Mouse (Mus musculus) ES-E14 (cell line): ENCODE results near the gene Xrcc6.

Experiments
- CHD2 ChIP-seq: IDR thresholded peaks from 2 replicates; pipeline ENCODE4 v1.6.1; 2014; ENCODE audit warnings: mild to moderate bottlenecking, low read depth, low read length, inconsistent platforms
- HCFC1 ChIP-seq: IDR thresholded peaks from 2 replicates; pipeline ENCODE4 v1.6.1; 2012; ENCODE audit warnings: low read length, inconsistent platforms, borderline replicate concordance; ENCODE audit not compliant: insufficient read depth
- MAFK ChIP-seq: IDR thresholded peaks from 2 replicates; pipeline ENCODE4 v1.6.1; 2014; ENCODE audit warnings: mild to moderate bottlenecking, low read depth, low read length, inconsistent platforms; ENCODE audit not compliant: insufficient read depth
- ZC3H11A ChIP-seq: IDR thresholded peaks from 2 replicates; pipeline ENCODE4 v1.6.1; 2012; ENCODE audit warnings: low read depth, mild to moderate bottlenecking, inconsistent platforms, low read length, borderline replicate concordance

GRCm38 (mm10) chr15:82017461-82017860 lies 29.8 kb downstream of the Xrcc6 start:
- no peak for TF ChIP-seq ZC3H11A
- no peak for TF ChIP-seq MAFK
- no peak for TF ChIP-seq CHD2
- no peak for TF ChIP-seq HCFC1
